Mouse (Mus musculus) hindbrain, embryonic 11.5 days (tissue): ENCODE data around the gene Dok1. TPM values are rescaled to one million over a fixed set of nuclear protein-coding genes. Genes with fewer than 3 reads are reported as not detected.

Source experiments
- ATAC-seq: fragments of 200-750 bp; cut with Nextera tagmentation; 2 replicates; pipeline ENCODE4 v1.8.0; 2017; ENCODE audit warnings: mild to moderate bottlenecking, moderate TSS enrichment, moderate library complexity; ENCODE audit not compliant: low FRiP score
- DNase-seq: peaks from one replicate; pipeline ENCODE4 v3.0.0-alpha.2; 2015; ENCODE audit warnings: low spot score
- H3K27ac ChIP-seq: fragments of 300-500 bp; sonication (generic); 2 replicates; pipeline ENCODE4 v1.5.1; 2014; ENCODE audit warnings: mild to moderate bottlenecking, low read depth, low read length
- H3K27me3 ChIP-seq: fragments of 300-500 bp; sonication (generic); 2 replicates; pipeline ENCODE4 v1.6.1; 2014; ENCODE audit warnings: mild to moderate bottlenecking, low read length, moderate library complexity, mixed read lengths; ENCODE audit not compliant: control insufficient read depth, insufficient read depth
- H3K36me3 ChIP-seq: fragments of 300-500 bp; sonication (generic); 2 replicates; pipeline ENCODE4 v1.6.1; 2014; ENCODE audit warnings: mild to moderate bottlenecking, low read length, moderate library complexity, mixed read lengths; ENCODE audit not compliant: control insufficient read depth, insufficient read depth
- H3K4me1 ChIP-seq: fragments of 300-500 bp; sonication (generic); replicated peaks from 2 replicates; pipeline ENCODE4 v1.6.1; 2014; ENCODE audit warnings: low read length, mixed read lengths; ENCODE audit not compliant: control insufficient read depth, insufficient read depth
- H3K4me2 ChIP-seq: fragments of 300-500 bp; sonication (generic); replicated peaks from 2 replicates; pipeline ENCODE4 v1.6.1; 2014; ENCODE audit warnings: mild to moderate bottlenecking, low read depth, low read length
- H3K4me3 ChIP-seq: fragments of 300-500 bp; sonication (generic); 2 replicates; pipeline ENCODE4 v1.5.1; 2014; ENCODE audit warnings: low read depth, low read length
- H3K9ac ChIP-seq: fragments of 300-500 bp; sonication (generic); 2 replicates; pipeline ENCODE4 v1.6.1; 2014; ENCODE audit warnings: low read depth, low read length
- H3K9me3 ChIP-seq: fragments of 300-500 bp; sonication (generic); 2 replicates; pipeline ENCODE4 v1.6.1; 2016; ENCODE audit warnings: low read length; ENCODE audit not compliant: control insufficient read depth
- WGBS: fragments of 180-500 bp; shearing (Covaris S2); extraction: QIAGEN DNeasy Blood & Tissue Kit; methylation state at CpG from one replicate; pipeline ENCODE4 v1.1.7; 2014; 5-methylcytosine and 5-hydroxymethylcytosine counted together
- polyA plus RNA-seq: library from polyadenylated mRNA; unstranded; fragments of >200 nt; fragmentation: Nextera tagmentation; extraction: Ambion mirVana; gene quantifications from 2 replicates; pipeline ENCODE4 v1.2.1, GENCODE M21; 2014

The Dok1 gene
- 4.5 and 6.6 TPM in 2 replicates for polyA plus RNA-seq

- Histone ChIP-seq H3K27ac (peak within 1 kb of the TSS; percentile 65), H3K27me3 (peaks cover 38% of the 10 kb centered on the region), H3K9me3 (no peaks in the 10 kb centered on the region), H3K36me3 (no peaks in the 10 kb centered on the region), H3K4me3 (peak within 1 kb of the TSS; percentile 51), H3K4me2 (peak within 1 kb of the TSS; percentile 81), H3K4me1 (peaks cover 4% of the 10 kb centered on the region), H3K9ac (peak within 1 kb of the TSS; percentile 56)
- peak; percentile 86 for ATAC-seq
- peak; percentile 79 for DNase-seq
- 1% methylated on average over 51 of the region's 51 CpGs for WGBS
These were observed at the start of gene Dok1, which contains the start of gene Loxl3 for GRCm38 (mm10) chr6:83033249-83034185. Gene Dok1, minus strand, starts transcription at chr6:83033471. Gene Loxl3, plus strand, starts transcription at chr6:83034173.

- no peak for ATAC-seq
- H3K4me2 ChIP-seq, result no peak overlapping the region
- 97% methylated on average over 5 of the region's 5 CpGs for WGBS
These were observed 46.9 kb upstream of the Dok1 start for GRCm38 (mm10) chr6:83080210-83080609.

GRCm38 (mm10) chr6:83078324-83078858 is 45.1 kb upstream of the Dok1 start:
- DNase-seq (peak; percentile 100), ATAC-seq (peak; percentile 93)
- Histone ChIP-seq H3K27me3 (peaks cover 34% of the 10 kb centered on the region), H3K4me1 (no peaks in the 10 kb centered on the region), H3K9ac (peak overlapping the region; percentile 78), H3K9me3 (no peaks in the 10 kb centered on the region), H3K27ac (peak overlapping the region; percentile 83), H3K4me2 (peak overlapping the region; percentile 55), H3K36me3 (no peaks in the 10 kb centered on the region), H3K4me3 (peak overlapping the region; percentile 77)
- WGBS, result under 1% methylated on average over 46 of the region's 46 CpGs

More at GRCm38 (mm10) chr6:83080210-83080609, 46.9 kb upstream of the Dok1 start:
- no peak overlapping the region for H3K27ac ChIP-seq
- H3K9ac ChIP-seq, result no peak overlapping the region
- no peaks in the 10 kb centered on the region for H3K4me1 ChIP-seq
- no peaks in the 10 kb centered on the region for H3K36me3 ChIP-seq
- H3K27me3 ChIP-seq, result peaks cover 37% of the 10 kb centered on the region
- no peaks in the 10 kb centered on the region for H3K9me3 ChIP-seq
- no peak for DNase-seq
- H3K4me3 ChIP-seq, result no peak overlapping the region

GRCm38 (mm10) chr6:83077630-83078323 is 44.5 kb upstream of the Dok1 start, which contains the start of gene Pcgf1:
Gene Pcgf1, plus strand, starts transcription at chr6:83077869.
- Histone ChIP-seq H3K4me1 (no peaks in the 10 kb centered on the region), H3K4me3 (peak within 1 kb of the TSS; percentile 77), H3K9ac (peak within 1 kb of the TSS; percentile 78), H3K27ac (peak within 1 kb of the TSS; percentile 83), H3K36me3 (no peaks in the 10 kb centered on the region), H3K27me3 (peaks cover 35% of the 10 kb centered on the region), H3K9me3 (no peaks in the 10 kb centered on the region), H3K4me2 (peak within 1 kb of the TSS; percentile 78)
- DNase-seq (no peak), ATAC-seq (peak; percentile 83)
- WGBS, result under 1% methylated on average over 54 of the region's 54 CpGs

DNA sequence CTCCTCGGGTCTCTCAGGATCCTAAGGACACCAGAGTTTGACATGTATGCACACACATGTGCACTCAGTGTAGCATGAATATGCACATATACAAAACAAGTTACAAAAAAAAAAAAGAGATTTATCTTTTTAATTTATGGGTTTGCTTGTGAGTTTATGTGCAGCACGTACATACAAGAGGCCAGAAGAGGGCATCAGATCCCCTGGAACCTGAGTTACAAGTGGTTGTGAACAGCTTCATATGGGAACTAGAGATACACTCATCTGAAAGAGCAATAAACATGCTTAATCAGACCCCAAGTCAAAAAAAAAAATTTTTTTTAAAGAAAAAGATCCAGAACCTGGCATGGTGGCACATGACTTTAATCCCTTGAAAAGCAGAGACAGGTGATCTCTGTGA is 41.7 kb upstream of the Dok1 start:
- DNase-seq (no peak), ATAC-seq (no peak)
- H3K4me3 ChIP-seq, result no peak overlapping the region
- WGBS, result 14% methylated on average over 2 of the region's 2 CpGs
- no peak overlapping the region for H3K27ac ChIP-seq
- peaks cover 57% of the 10 kb centered on the region for H3K27me3 ChIP-seq
- no peaks in the 10 kb centered on the region for H3K9me3 ChIP-seq
- H3K9ac ChIP-seq, result no peak overlapping the region
- H3K36me3 ChIP-seq, result no peaks in the 10 kb centered on the region
- no peak overlapping the region for H3K4me2 ChIP-seq
- peaks cover 10% of the 10 kb centered on the region for H3K4me1 ChIP-seq

- ATAC-seq (peak; percentile 39), DNase-seq (no peak)
- Histone ChIP-seq H3K36me3 (no peaks in the 10 kb centered on the region), H3K4me1 (peaks cover 10% of the 10 kb centered on the region), H3K4me2 (0 out of 2 replicates have a peak overlapping the region, but pooled peaks have one; percentile 11), H3K27ac (no peak overlapping the region), H3K9ac (no peak overlapping the region), H3K27me3 (peaks cover 92% of the 10 kb centered on the region), H3K9me3 (no peaks in the 10 kb centered on the region), H3K4me3 (peak overlapping the region; percentile 14; the same call in 1 of the 2 replicates)
- under 1% methylated on average over 24 of the region's 24 CpGs for WGBS
These were observed 37.9 kb upstream of the Dok1 start for GRCm38 (mm10) chr6:83071220-83071619.

DNA sequence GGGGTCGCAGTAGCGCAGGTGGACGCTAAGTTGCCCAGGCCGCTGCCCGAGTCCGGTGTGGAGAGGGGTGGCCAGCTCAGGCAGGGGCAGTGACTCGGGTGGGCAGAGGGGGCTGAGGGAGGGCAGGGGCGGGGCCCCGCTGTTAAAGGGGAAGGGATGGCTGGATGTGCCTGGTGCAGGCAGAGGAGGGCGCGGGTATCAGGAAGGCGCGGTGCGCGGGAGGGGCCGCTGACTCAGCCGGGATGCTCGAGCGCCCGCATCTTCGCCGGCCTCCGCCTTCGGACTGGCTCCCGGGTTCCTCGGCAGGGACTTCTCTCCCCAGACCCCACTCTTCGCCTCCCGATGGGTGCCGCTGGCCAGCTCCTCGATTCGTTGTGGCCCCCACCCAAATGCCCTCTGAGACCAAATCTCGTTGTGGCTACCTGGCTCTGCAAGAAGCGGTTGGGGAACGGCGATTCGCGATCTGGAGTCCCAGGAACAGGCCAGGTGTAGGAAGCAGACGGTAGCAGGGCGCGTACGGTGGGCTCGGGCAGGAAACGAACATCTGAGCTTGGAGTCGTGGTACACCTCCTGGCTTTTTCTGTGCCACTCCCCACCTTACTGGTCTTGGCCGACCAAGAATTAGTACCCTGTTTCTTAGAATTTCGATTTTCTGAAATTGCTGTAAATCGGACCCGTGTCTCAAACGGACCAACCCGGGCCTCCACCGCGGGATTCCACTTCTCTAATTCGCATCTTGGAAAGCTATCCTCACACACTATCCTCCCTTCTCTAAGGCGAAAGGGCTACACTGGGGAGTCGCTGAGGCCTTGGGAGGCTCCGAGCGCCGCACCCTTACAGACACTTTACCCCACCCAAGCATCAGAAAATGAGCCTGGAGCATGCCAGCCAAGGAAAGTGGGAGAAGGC is 37.3 kb upstream of the Dok1 start:
- 0 out of 2 replicates have a peak overlapping the region, but pooled peaks have one; percentile 12 for H3K4me2 ChIP-seq
- H3K36me3 ChIP-seq, result no peaks in the 10 kb centered on the region
- H3K9ac ChIP-seq, result no peak overlapping the region
- H3K4me3 ChIP-seq, result peak overlapping the region; percentile 14; the same call in 1 of the 2 replicates
- H3K4me1 ChIP-seq, result peaks cover 10% of the 10 kb centered on the region
- no peak; the same call in none of the 2 replicates for ATAC-seq
- under 1% methylated on average over 54 of the region's 58 CpGs for WGBS
- H3K27ac ChIP-seq, result no peak overlapping the region
- no peaks in the 10 kb centered on the region for H3K9me3 ChIP-seq
- no peak for DNase-seq
- peaks cover 92% of the 10 kb centered on the region for H3K27me3 ChIP-seq

- H3K4me3 ChIP-seq, result peak within 1 kb of the TSS; percentile 22; the same call in 1 of the 2 replicates
- DNase-seq (peak; percentile 69), ATAC-seq (no peak)
- whole genome bisulfite sequencing, result 0% methylated on average over 4 of the region's 10 CpGs
- no peaks in the 10 kb centered on the region for H3K36me3 ChIP-seq
- 0 out of 2 replicates have a peak within 1 kb of the TSS, but pooled peaks have one; percentile 12 for H3K4me2 ChIP-seq
- H3K4me1 ChIP-seq, result peaks cover 10% of the 10 kb centered on the region
- H3K9ac ChIP-seq, result no peak within 1 kb of the TSS
- H3K9me3 ChIP-seq, result no peaks in the 10 kb centered on the region
- no peak within 1 kb of the TSS for H3K27ac ChIP-seq
- peaks cover 94% of the 10 kb centered on the region for H3K27me3 ChIP-seq
These were observed 36.8 kb upstream of the Dok1 start, which contains the start of gene Tlx2 for GRCm38 (mm10) chr6:83070247-83070310. Gene Tlx2, minus strand, starts transcription at chr6:83070293.
